Mouse (Mus musculus): ENCODE measurements around the gene Irf5.
A peak's percentile ranks its signal among the peaks of the same experiment; 100 is the strongest.

Irf5 gene

GRCm38 (mm10) chr6:29513284-29513683, 13.1 kb upstream of the Irf5 start:
- DNase-seq (ENCODE audit: low read depth, low spot score), result peak; percentile 67
- no peaks in the 10 kb centered on the region for H3K27me3 ChIP-seq (ENCODE audit: control insufficient read depth, insufficient read depth, low read length, poor library complexity, severe bottlenecking)
- no peaks in the 10 kb centered on the region for H3K36me3 ChIP-seq (ENCODE audit: control insufficient read depth, insufficient read depth, low read length, poor library complexity, severe bottlenecking)

GRCm38 (mm10) chr6:29517139-29517538, 9.3 kb upstream of the Irf5 start:
- H3K36me3 ChIP-seq (ENCODE audit: control insufficient read depth, insufficient read depth, low read length, poor library complexity, severe bottlenecking), result no peaks in the 10 kb centered on the region
- peak; percentile 91 for DNase-seq (ENCODE audit: low read depth, low spot score)
- H3K27me3 ChIP-seq (ENCODE audit: control insufficient read depth, insufficient read depth, low read length, poor library complexity, severe bottlenecking), result no peaks in the 10 kb centered on the region

- no peak for DNase-seq (ENCODE audit: low read depth, low spot score)
- no peaks in the 10 kb centered on the region for H3K27me3 ChIP-seq (ENCODE audit: control insufficient read depth, insufficient read depth, low read length, poor library complexity, severe bottlenecking)
- H3K36me3 ChIP-seq (ENCODE audit: control insufficient read depth, insufficient read depth, low read length, poor library complexity, severe bottlenecking), result no peaks in the 10 kb centered on the region
Observed at GRCm38 (mm10) chr6:29522626-29523300, 3.7 kb upstream of the Irf5 start.

GRCm38 (mm10) chr6:29523301-29524033, 3.0 kb upstream of the Irf5 start:
- no peaks in the 10 kb centered on the region for H3K36me3 ChIP-seq (ENCODE audit: control insufficient read depth, insufficient read depth, low read length, poor library complexity, severe bottlenecking)

GRCm38 (mm10) chr6:29524034-29524489, 2.4 kb upstream of the Irf5 start:
- H3K36me3 ChIP-seq (ENCODE audit: control insufficient read depth, insufficient read depth, low read length, poor library complexity, severe bottlenecking), result no peaks in the 10 kb centered on the region
- peak; percentile 89 for DNase-seq (ENCODE audit: low read depth, low spot score)
- no peaks in the 10 kb centered on the region for H3K27me3 ChIP-seq (ENCODE audit: control insufficient read depth, insufficient read depth, low read length, poor library complexity, severe bottlenecking)

More at GRCm38 (mm10) chr6:29523301-29524033, 3.0 kb upstream of the Irf5 start:
- H3K27me3 ChIP-seq (ENCODE audit: control insufficient read depth, insufficient read depth, low read length, poor library complexity, severe bottlenecking), result no peaks in the 10 kb centered on the region
- DNase-seq (ENCODE audit: low read depth, low spot score), result peak; percentile 69

- Histone ChIP-seq H3K27me3 (ENCODE audit: control insufficient read depth, insufficient read depth, low read length, poor library complexity, severe bottlenecking) (no peaks in the 10 kb centered on the region), H3K36me3 (ENCODE audit: control insufficient read depth, insufficient read depth, low read length, poor library complexity, severe bottlenecking) (no peaks in the 10 kb centered on the region)
- peak; percentile 73 for DNase-seq (ENCODE audit: low read depth, low spot score)
Observed at GRCm38 (mm10) chr6:29525256-29525655, 1.2 kb upstream of the Irf5 start.

GRCm38 (mm10) chr6:29527361-29528164, 1.1 kb downstream of the Irf5 start:
- Histone ChIP-seq H3K27me3 (ENCODE audit: control insufficient read depth, insufficient read depth, low read length, poor library complexity, severe bottlenecking) (no peaks in the 10 kb centered on the region), H3K36me3 (ENCODE audit: control insufficient read depth, insufficient read depth, low read length, poor library complexity, severe bottlenecking) (peaks cover 6% of the 10 kb centered on the region)
- peak; percentile 40 for DNase-seq (ENCODE audit: low read depth, low spot score)

- peaks cover 7% of the 10 kb centered on the region for H3K36me3 ChIP-seq (ENCODE audit: control insufficient read depth, insufficient read depth, low read length, poor library complexity, severe bottlenecking)
- no peaks in the 10 kb centered on the region for H3K27me3 ChIP-seq (ENCODE audit: control insufficient read depth, insufficient read depth, low read length, poor library complexity, severe bottlenecking)
- no peak for DNase-seq (ENCODE audit: low read depth, low spot score)
Observed at GRCm38 (mm10) chr6:29528165-29528505, 1.7 kb downstream of the Irf5 start.

GRCm38 (mm10) chr6:29528561-29529443, 2.4 kb downstream of the Irf5 start:
- no peaks in the 10 kb centered on the region for H3K27me3 ChIP-seq (ENCODE audit: control insufficient read depth, insufficient read depth, low read length, poor library complexity, severe bottlenecking)
- peak; percentile 84 for DNase-seq (ENCODE audit: low read depth, low spot score)
- peaks cover 8% of the 10 kb centered on the region for H3K36me3 ChIP-seq (ENCODE audit: control insufficient read depth, insufficient read depth, low read length, poor library complexity, severe bottlenecking)

- Histone ChIP-seq H3K36me3 (ENCODE audit: control insufficient read depth, insufficient read depth, low read length, poor library complexity, severe bottlenecking) (peaks cover 13% of the 10 kb centered on the region), H3K27me3 (ENCODE audit: control insufficient read depth, insufficient read depth, low read length, poor library complexity, severe bottlenecking) (no peaks in the 10 kb centered on the region)
- DNase-seq (ENCODE audit: low read depth, low spot score), result no peak
Observed at GRCm38 (mm10) chr6:29529444-29529820, 3.0 kb downstream of the Irf5 start.

- DNase-seq (ENCODE audit: low read depth, low spot score), result peak; percentile 59
Observed at GRCm38 (mm10) chr6:29530050-29530449, 3.6 kb downstream of the Irf5 start.

GRCm38 (mm10) chr6:29535316-29535715, 8.9 kb downstream of the Irf5 start:
- Histone ChIP-seq H3K36me3 (ENCODE audit: control insufficient read depth, insufficient read depth, low read length, poor library complexity, severe bottlenecking) (peaks cover 27% of the 10 kb centered on the region), H3K27me3 (ENCODE audit: control insufficient read depth, insufficient read depth, low read length, poor library complexity, severe bottlenecking) (no peaks in the 10 kb centered on the region)
- no peak for DNase-seq (ENCODE audit: low read depth, low spot score)

More at GRCm38 (mm10) chr6:29530050-29530449, 3.6 kb downstream of the Irf5 start:
- peaks cover 15% of the 10 kb centered on the region for H3K36me3 ChIP-seq (ENCODE audit: control insufficient read depth, insufficient read depth, low read length, poor library complexity, severe bottlenecking)
- H3K27me3 ChIP-seq (ENCODE audit: control insufficient read depth, insufficient read depth, low read length, poor library complexity, severe bottlenecking), result no peaks in the 10 kb centered on the region

- H3K27me3 ChIP-seq (ENCODE audit: control insufficient read depth, insufficient read depth, low read length, poor library complexity, severe bottlenecking), result no peaks in the 10 kb centered on the region
- peak; percentile 80 for DNase-seq (ENCODE audit: low read depth, low spot score)
- peaks cover 26% of the 10 kb centered on the region for H3K36me3 ChIP-seq (ENCODE audit: control insufficient read depth, insufficient read depth, low read length, poor library complexity, severe bottlenecking)
Observed at GRCm38 (mm10) chr6:29536651-29537193, 10.3 kb downstream of the Irf5 start.

GRCm38 (mm10) chr6:29537221-29537620, 10.8 kb downstream of the Irf5 start:
- no peak for DNase-seq (ENCODE audit: low read depth, low spot score)
- no peaks in the 10 kb centered on the region for H3K27me3 ChIP-seq (ENCODE audit: control insufficient read depth, insufficient read depth, low read length, poor library complexity, severe bottlenecking)
- peaks cover 22% of the 10 kb centered on the region for H3K36me3 ChIP-seq (ENCODE audit: control insufficient read depth, insufficient read depth, low read length, poor library complexity, severe bottlenecking)

Measured in splenic B cell, adult 2 months (primary cell).